Mouse (Mus musculus) MEL (cell line): ENCODE measurements at regions not wholly inside any gene's neighbourhood (a gene's known extent, or its start where the extent isn't known, plus 50 kb on each side); places are given as distances from the start of the nearest gene placed in this dataset.

ENCODE experiments used
- DNase-seq: peaks from one replicate; pipeline ENCODE4 v3.0.0; 2011; ENCODE audit warnings: low read depth, low spot score
- H3K27ac ChIP-seq: 2 replicates; pipeline ENCODE4 v1.5.1; 2012; ENCODE audit warnings: low read depth, mild to moderate bottlenecking, control low read depth, low read length, moderate library complexity; ENCODE audit not compliant: control insufficient read depth
- H3K27me3 ChIP-seq, 2 experiments: fragments of 150-350 bp in 1 of 2; sonication (generic) in 1 of 2; 2 replicates each; pipeline ENCODE4 v1.6.1; 2012; ENCODE audit warnings: low read length in 2 of 2, mild to moderate bottlenecking in 2 of 2, improper control_type of control experiment in 1 of 2, moderate library complexity in 1 of 2; ENCODE audit not compliant: insufficient read depth in 2 of 2, control insufficient read depth in 1 of 2
- H3K36me3 ChIP-seq, 2 experiments: 2 replicates each; pipeline ENCODE4 v1.6.1; 2012 to 2014; ENCODE audit warnings: low read length in 2 of 2, improper control_type of control experiment in 1 of 2, inconsistent platforms in 1 of 2, mild to moderate bottlenecking in 1 of 2; ENCODE audit not compliant: insufficient read depth in 2 of 2, control insufficient read depth in 1 of 2
- H3K4me1 ChIP-seq, 2 experiments: fragments of 150-350 bp in 1 of 2; sonication (generic) in 1 of 2; 2 replicates each; pipeline ENCODE4 v1.6.1; 2012; ENCODE audit warnings: low read length in 2 of 2, improper control_type of control experiment in 1 of 2, mild to moderate bottlenecking in 1 of 2; ENCODE audit not compliant: insufficient read depth in 2 of 2, control insufficient read depth in 1 of 2
- H3K4me3 ChIP-seq, 2 experiments: fragments of 150-350 bp in 1 of 2; sonication (generic) in 1 of 2; 2 replicates each; pipeline ENCODE4 v1.5.1; 2012; ENCODE audit warnings: low read depth in 2 of 2, low read length in 2 of 2, mild to moderate bottlenecking in 2 of 2, moderate library complexity in 2 of 2, control low read depth in 1 of 2, improper control_type of control experiment in 1 of 2; ENCODE audit not compliant: control insufficient read depth in 1 of 2, insufficient read depth in 1 of 2
- H3K79me2 ChIP-seq: 2 replicates; pipeline ENCODE4 v1.6.1; 2012; ENCODE audit warnings: mild to moderate bottlenecking, low read length, moderate library complexity; ENCODE audit not compliant: control insufficient read depth, poor library complexity, insufficient read depth
- H3K9ac ChIP-seq: 2 replicates; pipeline ENCODE4 v1.6.1; 2012; ENCODE audit warnings: low read depth, mild to moderate bottlenecking, control low read depth, low read length, moderate library complexity; ENCODE audit not compliant: control insufficient read depth, poor library complexity, severe bottlenecking
- H3K9me3 ChIP-seq: fragments of 150-350 bp; sonication (generic); replicated peaks from 2 replicates; pipeline ENCODE4 v1.6.1; 2012; ENCODE audit warnings: mild to moderate bottlenecking, low read length, improper control_type of control experiment, moderate library complexity; ENCODE audit not compliant: insufficient read depth
- BHLHE40 ChIP-seq: IDR thresholded peaks from 2 replicates; pipeline ENCODE4 v1.6.1; 2012; ENCODE audit warnings: low read depth, mild to moderate bottlenecking, inconsistent platforms, low read length, improper control_type of control experiment, borderline replicate concordance
- CHD1 ChIP-seq: IDR thresholded peaks from 2 replicates; pipeline ENCODE4 v1.6.1; 2012; ENCODE audit warnings: low read depth, mild to moderate bottlenecking, inconsistent platforms, low read length, improper control_type of control experiment
- CTCF ChIP-seq, 3 experiments: IDR thresholded peaks in 2 of 3; conservative IDR thresholded peaks in 1 of 3; 2 replicates each; pipeline ENCODE4 v1.5.1; 2011 to 2012; ENCODE audit warnings: low read length in 3 of 3, low read depth in 2 of 3, mild to moderate bottlenecking in 2 of 3, improper control_type of control experiment in 1 of 3, inconsistent platforms in 1 of 3, mixed read lengths in 1 of 3, moderate library complexity in 1 of 3; ENCODE audit not compliant: control insufficient read depth in 1 of 3, insufficient read depth in 1 of 3, poor library complexity in 1 of 3, severe bottlenecking in 1 of 3
- ELF1 ChIP-seq: IDR thresholded peaks from 2 replicates; pipeline ENCODE4 v1.6.1; 2014; ENCODE audit warnings: low read depth, mild to moderate bottlenecking, inconsistent platforms, low read length, improper control_type of control experiment, moderate library complexity
- EP300 ChIP-seq, 2 experiments: IDR thresholded peaks; 2 replicates each; pipeline ENCODE4 v1.6.1; 2011; ENCODE audit warnings: improper control_type of control experiment in 2 of 2, low read length in 2 of 2, low read depth in 1 of 2, mild to moderate bottlenecking in 1 of 2
- ETS1 ChIP-seq: IDR thresholded peaks from 2 replicates; pipeline ENCODE4 v1.6.1; 2012; ENCODE audit warnings: low read depth, mild to moderate bottlenecking, inconsistent platforms, low read length, improper control_type of control experiment, moderate library complexity
- GABPA ChIP-seq: IDR thresholded peaks from 2 replicates; pipeline ENCODE4 v1.6.1; 2012; ENCODE audit warnings: low read depth, mild to moderate bottlenecking, inconsistent platforms, low read length, improper control_type of control experiment, moderate library complexity
- GATA1 ChIP-seq: IDR thresholded peaks from 2 replicates; pipeline ENCODE4 v1.6.1; 2011; ENCODE audit warnings: low read depth, low read length, improper control_type of control experiment
- HCFC1 ChIP-seq: IDR thresholded peaks from 2 replicates; pipeline ENCODE4 v1.6.1; 2012; ENCODE audit warnings: low read depth, mild to moderate bottlenecking, inconsistent platforms, low read length, improper control_type of control experiment, moderate library complexity
- JUND ChIP-seq: IDR thresholded peaks from 2 replicates; pipeline ENCODE4 v1.6.1; 2011; ENCODE audit warnings: low read depth, mild to moderate bottlenecking, improper control_type of control experiment, low read length
- MEF2A ChIP-seq: IDR thresholded peaks from 2 replicates; pipeline ENCODE4 v1.6.1; 2014; ENCODE audit warnings: low read depth, mild to moderate bottlenecking, inconsistent platforms, low read length, improper control_type of control experiment; ENCODE audit not compliant: poor library complexity, insufficient replicate concordance, severe bottlenecking; ENCODE audit errors: extremely low read depth
- MYB ChIP-seq: IDR thresholded peaks from 2 replicates; pipeline ENCODE4 v1.6.1; 2011; ENCODE audit warnings: mild to moderate bottlenecking, low read depth, low read length, improper control_type of control experiment
- MYC ChIP-seq: IDR thresholded peaks from 2 replicates; pipeline ENCODE4 v1.6.1; 2011; ENCODE audit warnings: low read depth, mild to moderate bottlenecking, low read length, improper control_type of control experiment, moderate library complexity
- NRF1 ChIP-seq: IDR thresholded peaks from 2 replicates; pipeline ENCODE4 v1.6.1; 2014; ENCODE audit warnings: low read depth, mild to moderate bottlenecking, inconsistent platforms, low read length, improper control_type of control experiment, moderate library complexity; ENCODE audit not compliant: poor library complexity, insufficient read depth, severe bottlenecking
- POLR2AphosphoS5 ChIP-seq: IDR thresholded peaks from 2 replicates; pipeline ENCODE4 v1.6.1; 2012; ENCODE audit warnings: low read depth, borderline replicate concordance, mild to moderate bottlenecking, inconsistent platforms, low read length, moderate library complexity, mixed read lengths
- RAD21 ChIP-seq: IDR thresholded peaks from 2 replicates; pipeline ENCODE4 v1.6.1; 2011; ENCODE audit warnings: mild to moderate bottlenecking, low read depth, low read length, improper control_type of control experiment
- TAL1 ChIP-seq: IDR thresholded peaks from 2 replicates; pipeline ENCODE4 v1.6.1; 2012; ENCODE audit warnings: mild to moderate bottlenecking, inconsistent platforms, low read length, moderate library complexity, mixed read lengths
- USF1 ChIP-seq: IDR thresholded peaks from 2 replicates; pipeline ENCODE4 v1.6.1; 2014; ENCODE audit warnings: low read depth, mild to moderate bottlenecking, inconsistent platforms, low read length, improper control_type of control experiment, moderate library complexity
- ZC3H11A ChIP-seq: IDR thresholded peaks from 2 replicates; pipeline ENCODE4 v1.6.1; 2012; ENCODE audit warnings: low read depth, mild to moderate bottlenecking, inconsistent platforms, low read length, improper control_type of control experiment
- ZKSCAN1 ChIP-seq: IDR thresholded peaks from 2 replicates; pipeline ENCODE4 v1.6.1; 2012; ENCODE audit warnings: low read depth, mild to moderate bottlenecking, inconsistent platforms, low read length, improper control_type of control experiment, moderate library complexity
- ZNF384 ChIP-seq: IDR thresholded peaks from 2 replicates; pipeline ENCODE4 v1.6.1; 2012; ENCODE audit warnings: low read depth, mild to moderate bottlenecking, inconsistent platforms, low read length, improper control_type of control experiment

GRCm38 (mm10) chr5:133389023-133389840, 710.3 kb upstream of the Castor2 start:
- no peak overlapping the region for H3K27ac ChIP-seq
- DNase-seq: no peak
- H3K36me3 ChIP-seq: no peaks in the 10 kb centered on the region
- no peaks in the 10 kb centered on the region for H3K9me3 ChIP-seq
- H3K4me1 ChIP-seq: no peaks in the 10 kb centered on the region
- H3K9ac ChIP-seq: no peak overlapping the region
- H3K79me2 ChIP-seq: no peaks in the 10 kb centered on the region
- H3K4me3 ChIP-seq: no peak overlapping the region
- no peak for TF ChIP-seq ZC3H11A
- no peaks in the 10 kb centered on the region for H3K27me3 ChIP-seq

GRCm38 (mm10) chr5:133385374-133386349, 713.8 kb upstream of the Castor2 start:
- no peaks in the 10 kb centered on the region for H3K36me3 ChIP-seq
- DNase-seq: no peak
- no peaks in the 10 kb centered on the region for H3K4me1 ChIP-seq
- H3K27me3 ChIP-seq: no peaks in the 10 kb centered on the region
- no peak overlapping the region for H3K27ac ChIP-seq
- H3K4me3 ChIP-seq: no peak overlapping the region
- no peak overlapping the region for H3K9ac ChIP-seq
- no peak for TF ChIP-seq RAD21
- TF ChIP-seq ZNF384: no peak
- no peak for TF ChIP-seq CTCF (IDR thresholded peaks at IDR 0.05 in 2 of 3, conservative IDR thresholded peaks at IDR 0.05 in 1 of 3; ENCODE audit: control insufficient read depth in 1 of 3, insufficient read depth in 1 of 3, low read depth in 2 of 3, low read length in 3 of 3, poor library complexity in 1 of 3, severe bottlenecking in 1 of 3)
- TF ChIP-seq GABPA: no peak
- TF ChIP-seq EP300 (IDR thresholded peaks at IDR 0.05; ENCODE audit: low read depth in 1 of 2, low read length in 2 of 2): no peak
- no peak for TF ChIP-seq JUND
- no peak for TF ChIP-seq ZKSCAN1
- no peak for TF ChIP-seq MYC
- no peak for TF ChIP-seq GATA1
- TF ChIP-seq ELF1: no peak
- no peaks in the 10 kb centered on the region for H3K79me2 ChIP-seq
- no peaks in the 10 kb centered on the region for H3K9me3 ChIP-seq

GRCm38 (mm10) chr5:133365771-133366170, 733.7 kb upstream of the Castor2 start:
- Histone ChIP-seq H3K36me3 (no peaks in the 10 kb centered on the region), H3K27ac (no peak overlapping the region), H3K9ac (no peak overlapping the region), H3K4me3 (no peak overlapping the region), H3K79me2 (no peaks in the 10 kb centered on the region), H3K9me3 (no peaks in the 10 kb centered on the region), H3K27me3 (no peaks in the 10 kb centered on the region), H3K4me1 (no peaks in the 10 kb centered on the region)
- DNase-seq: no peak
- no peak for TF ChIP-seq RAD21
- TF ChIP-seq CHD1: no peak
- no peak for TF ChIP-seq POLR2AphosphoS5
- no peak for TF ChIP-seq TAL1
- no peak for TF ChIP-seq HCFC1
- TF ChIP-seq BHLHE40: no peak
- TF ChIP-seq ETS1: no peak
- no peak for TF ChIP-seq USF1
- no peak for TF ChIP-seq NRF1
- TF ChIP-seq MYB: no peak
- no peak for TF ChIP-seq GABPA
- no peak for TF ChIP-seq CTCF (IDR thresholded peaks at IDR 0.05 in 2 of 3, conservative IDR thresholded peaks at IDR 0.05 in 1 of 3; ENCODE audit: control insufficient read depth in 1 of 3, insufficient read depth in 1 of 3, low read depth in 2 of 3, low read length in 3 of 3, poor library complexity in 1 of 3, severe bottlenecking in 1 of 3)
- no peak for TF ChIP-seq EP300 (IDR thresholded peaks at IDR 0.05; ENCODE audit: low read depth in 1 of 2, low read length in 2 of 2)
- TF ChIP-seq MEF2A: no peak
